Mouse (Mus musculus): ENCODE measurements around the gene Rbm45. TPM values are rescaled to one million over a fixed set of nuclear protein-coding genes. Genes with fewer than 3 reads are reported as not detected.
A peak's percentile ranks its signal among the peaks of the same experiment; 100 is the strongest.

Rbm45 gene
- 20.3 and 21.7 TPM in 2 replicates for polyA plus RNA-seq (2015; fragmentation: Nextera tagmentation; extraction: Ambion mirVana)

DNA sequence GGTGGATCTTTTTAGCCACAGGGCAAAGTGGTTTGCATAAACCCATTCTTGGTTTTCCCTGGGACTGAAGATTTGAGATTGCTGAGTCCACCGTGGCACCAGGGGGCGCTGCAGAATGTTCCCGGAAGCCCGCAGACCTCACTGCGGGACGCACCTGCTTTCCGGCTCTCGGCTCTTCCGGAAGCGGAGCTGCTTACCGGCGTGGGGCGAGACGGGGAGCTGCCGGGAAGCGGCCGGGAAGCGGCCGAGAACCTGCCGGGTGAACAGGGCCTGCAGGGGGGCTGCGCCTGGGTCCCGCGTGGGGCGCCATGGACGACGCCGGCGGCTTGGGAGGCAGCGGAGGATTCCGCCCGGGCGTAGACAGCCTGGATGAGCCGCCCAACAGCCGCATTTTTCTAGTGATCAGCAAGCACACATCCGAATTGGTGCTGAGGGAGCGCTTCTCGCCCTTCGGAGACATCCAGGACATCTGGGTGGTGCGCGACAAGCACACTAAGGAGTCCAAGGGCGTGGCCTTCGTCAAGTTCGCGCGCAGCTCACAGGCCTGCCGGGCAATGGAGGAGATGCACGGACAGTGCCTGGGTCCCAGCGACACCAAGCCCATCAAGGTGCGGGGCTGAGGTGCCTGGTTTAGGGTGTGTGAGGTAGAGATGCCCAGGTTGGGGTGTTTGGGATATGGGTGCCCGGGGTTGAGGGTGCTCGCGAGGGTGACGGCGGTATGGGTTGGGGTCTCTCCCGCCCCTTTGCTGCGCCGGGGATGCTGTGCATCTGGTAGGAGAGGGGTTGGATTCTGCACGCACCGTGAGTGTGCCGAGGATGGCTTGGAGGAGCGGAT is at the start of gene Rbm45:
Rbm45 (plus strand) TSS at position 164 of the 835 bp plus-strand sequence.
- Histone ChIP-seq H3K9ac (peak within 1 kb of the TSS; percentile 91), H3K27ac (replicated peaks) (peak within 1 kb of the TSS; percentile 75), H3K27me3 (no peaks in the 10 kb centered on the region), H3K4me1 (replicated peaks) (peaks cover 14% of the 10 kb centered on the region), H3K4me2 (peak within 1 kb of the TSS; percentile 94), H3K36me3 (peaks cover 31% of the 10 kb centered on the region), H3K4me3 (peak within 1 kb of the TSS; percentile 85), H3K9me3 (no peaks in the 10 kb centered on the region)
- peak; percentile 92 for ATAC-seq (ENCODE audit: low read depth)
- WGBS = under 1% methylated on average over 61 of the region's 61 CpGs

- Histone ChIP-seq H3K9ac (no peak overlapping the region), H3K9me3 (no peaks in the 10 kb centered on the region), H3K36me3 (no peaks in the 10 kb centered on the region), H3K27ac (replicated peaks) (no peak overlapping the region), H3K4me3 (no peak overlapping the region), H3K4me2 (no peak overlapping the region), H3K27me3 (no peaks in the 10 kb centered on the region), H3K4me1 (replicated peaks) (no peaks in the 10 kb centered on the region)
- no peak for ATAC-seq (ENCODE audit: low read depth)
- WGBS = 91% methylated on average over 6 of the region's 6 CpGs
Measured at GRCm38 (mm10) chr2:76320336-76320735, 49.4 kb upstream of the Rbm45 start.

GRCm38 (mm10) chr2:76323185-76323875 is 46.5 kb upstream of the Rbm45 start:
- Histone ChIP-seq H3K36me3 (no peaks in the 10 kb centered on the region), H3K9ac (no peak overlapping the region), H3K4me1 (replicated peaks) (no peaks in the 10 kb centered on the region), H3K4me3 (no peak overlapping the region), H3K9me3 (no peaks in the 10 kb centered on the region), H3K4me2 (no peak overlapping the region), H3K27me3 (no peaks in the 10 kb centered on the region), H3K27ac (replicated peaks) (no peak overlapping the region)
- 88% methylated on average over 21 of the region's 21 CpGs for WGBS
- no peak for ATAC-seq (ENCODE audit: low read depth)

GRCm38 (mm10) chr2:76324463-76324862 is 45.3 kb upstream of the Rbm45 start:
- ATAC-seq (ENCODE audit: low read depth) = no peak
- WGBS = 81% methylated on average over 5 of the region's 5 CpGs
- H3K4me2 ChIP-seq = no peak overlapping the region
- no peaks in the 10 kb centered on the region for H3K27me3 ChIP-seq
- H3K4me1 ChIP-seq (replicated peaks) = no peaks in the 10 kb centered on the region
- H3K36me3 ChIP-seq = no peaks in the 10 kb centered on the region
- H3K27ac ChIP-seq (replicated peaks) = no peak overlapping the region
- no peak overlapping the region for H3K9ac ChIP-seq
- no peak overlapping the region for H3K4me3 ChIP-seq
- H3K9me3 ChIP-seq = no peaks in the 10 kb centered on the region

GRCm38 (mm10) chr2:76326161-76326560 is 43.6 kb upstream of the Rbm45 start:
- ATAC-seq (ENCODE audit: low read depth) = no peak
- 83% methylated on average over 3 of the region's 3 CpGs for WGBS
- H3K27me3 ChIP-seq = no peaks in the 10 kb centered on the region
- H3K36me3 ChIP-seq = no peaks in the 10 kb centered on the region
- H3K27ac ChIP-seq (replicated peaks) = no peak overlapping the region
- H3K4me1 ChIP-seq (replicated peaks) = no peaks in the 10 kb centered on the region
- H3K4me3 ChIP-seq = no peak overlapping the region
- H3K9me3 ChIP-seq = no peaks in the 10 kb centered on the region
- no peak overlapping the region for H3K9ac ChIP-seq
- no peak overlapping the region for H3K4me2 ChIP-seq

- H3K4me1 ChIP-seq (replicated peaks) = no peaks in the 10 kb centered on the region
- no peaks in the 10 kb centered on the region for H3K27me3 ChIP-seq
- no peak for ATAC-seq (ENCODE audit: low read depth)
- H3K9ac ChIP-seq = no peak overlapping the region
- no peaks in the 10 kb centered on the region for H3K9me3 ChIP-seq
- no peak overlapping the region for H3K27ac ChIP-seq (replicated peaks)
- no peak overlapping the region for H3K4me3 ChIP-seq
- WGBS = 89% methylated on average over 5 of the region's 5 CpGs
- H3K4me2 ChIP-seq = no peak overlapping the region
- H3K36me3 ChIP-seq = no peaks in the 10 kb centered on the region
Measured at GRCm38 (mm10) chr2:76330081-76330480, 39.7 kb upstream of the Rbm45 start.

GRCm38 (mm10) chr2:76332161-76332805 is 37.5 kb upstream of the Rbm45 start:
- no peaks in the 10 kb centered on the region for H3K27me3 ChIP-seq
- H3K27ac ChIP-seq (replicated peaks) = no peak overlapping the region
- H3K9ac ChIP-seq = no peak overlapping the region
- no peaks in the 10 kb centered on the region for H3K4me1 ChIP-seq (replicated peaks)
- no peak overlapping the region for H3K4me3 ChIP-seq
- no peaks in the 10 kb centered on the region for H3K9me3 ChIP-seq
- H3K4me2 ChIP-seq = no peak overlapping the region
- ATAC-seq (ENCODE audit: low read depth) = no peak
- WGBS = 79% methylated on average over 11 of the region's 11 CpGs
- no peaks in the 10 kb centered on the region for H3K36me3 ChIP-seq

DNA sequence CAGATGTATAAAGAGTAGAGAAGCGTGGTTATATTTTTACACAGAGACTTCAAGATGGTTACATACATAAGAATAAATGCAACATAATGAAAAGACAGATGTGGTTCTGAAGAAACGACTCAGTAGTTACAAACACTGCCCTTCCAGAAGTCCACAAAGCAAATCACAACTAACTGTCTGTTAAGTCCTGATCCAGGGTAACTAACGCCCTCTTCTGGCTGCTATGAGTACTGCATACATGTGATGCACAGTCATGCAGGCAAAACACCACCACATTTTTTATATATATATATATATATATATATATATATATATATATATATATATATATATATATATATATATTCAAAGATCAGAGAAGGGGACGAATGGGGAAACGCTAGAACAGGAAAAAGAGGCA is 35.2 kb upstream of the Rbm45 start:
- no peak overlapping the region for H3K9ac ChIP-seq
- H3K27me3 ChIP-seq = peaks cover 14% of the 10 kb centered on the region
- no peak overlapping the region for H3K4me3 ChIP-seq
- WGBS = 75% methylated on average over 5 of the region's 5 CpGs
- H3K27ac ChIP-seq (replicated peaks) = no peak overlapping the region
- no peaks in the 10 kb centered on the region for H3K9me3 ChIP-seq
- no peak for ATAC-seq (ENCODE audit: low read depth)
- no peak overlapping the region for H3K4me2 ChIP-seq
- H3K36me3 ChIP-seq = no peaks in the 10 kb centered on the region
- peaks cover 13% of the 10 kb centered on the region for H3K4me1 ChIP-seq (replicated peaks)

DNA sequence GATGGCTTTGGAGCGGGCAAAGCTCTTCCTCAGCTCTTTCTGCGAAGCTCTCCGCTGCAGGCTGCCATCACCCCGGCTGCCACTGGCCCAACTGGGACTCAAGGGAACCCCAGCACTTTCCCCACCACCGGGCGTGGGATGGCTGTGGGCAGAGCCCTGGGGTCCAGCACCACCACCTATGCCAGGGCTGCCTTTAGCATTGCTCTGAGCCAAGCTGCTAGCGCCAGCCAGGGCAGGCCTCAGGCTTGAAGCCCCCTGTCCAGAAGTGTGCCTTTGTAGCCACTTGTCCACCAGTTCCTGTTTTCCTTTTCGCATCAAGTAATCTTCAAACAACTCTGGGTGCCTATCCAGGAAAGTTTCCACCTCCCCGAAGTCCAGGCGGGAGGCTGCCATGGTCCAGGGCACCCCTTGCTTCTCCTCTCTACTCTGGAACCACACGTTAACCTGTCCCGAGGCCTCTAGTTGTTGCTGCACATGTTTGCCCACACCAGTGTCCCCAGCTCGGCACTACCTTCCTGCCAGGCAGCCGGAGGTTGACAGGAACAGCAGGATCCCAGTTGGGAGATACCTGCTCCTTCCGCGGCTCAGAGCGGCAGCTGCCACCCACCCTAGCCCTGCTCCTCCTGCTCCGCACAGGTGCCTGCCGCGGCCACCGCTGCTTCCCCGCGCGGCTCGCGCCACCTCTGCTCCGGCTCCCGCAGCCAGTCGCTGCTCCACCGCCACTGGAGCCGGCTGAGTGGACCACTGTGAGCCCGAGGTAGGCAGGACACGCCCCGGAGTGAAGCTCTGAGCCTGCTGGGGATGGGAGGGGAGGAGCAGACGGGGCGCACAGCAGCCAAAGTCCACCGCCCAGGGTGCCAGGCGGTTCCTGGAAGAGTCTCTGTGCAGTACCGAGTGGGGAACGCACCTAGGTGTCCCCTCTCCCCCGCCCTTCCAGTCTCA is 31.3 kb upstream of the Rbm45 start, which contains the start of gene Pde11a:
Pde11a (minus strand) TSS at position 560 of the 942 bp plus-strand sequence.
- Histone ChIP-seq H3K27me3 (peaks cover 15% of the 10 kb centered on the region), H3K36me3 (no peaks in the 10 kb centered on the region), H3K9ac (peak within 1 kb of the TSS; percentile 73), H3K9me3 (no peaks in the 10 kb centered on the region), H3K27ac (replicated peaks) (no peak within 1 kb of the TSS), H3K4me2 (peak within 1 kb of the TSS; percentile 93), H3K4me1 (replicated peaks) (peaks cover 13% of the 10 kb centered on the region), H3K4me3 (peak within 1 kb of the TSS; percentile 46)
- 16% methylated on average over 39 of the region's 41 CpGs for WGBS
- peak; percentile 67 for ATAC-seq (ENCODE audit: low read depth)

DNA sequence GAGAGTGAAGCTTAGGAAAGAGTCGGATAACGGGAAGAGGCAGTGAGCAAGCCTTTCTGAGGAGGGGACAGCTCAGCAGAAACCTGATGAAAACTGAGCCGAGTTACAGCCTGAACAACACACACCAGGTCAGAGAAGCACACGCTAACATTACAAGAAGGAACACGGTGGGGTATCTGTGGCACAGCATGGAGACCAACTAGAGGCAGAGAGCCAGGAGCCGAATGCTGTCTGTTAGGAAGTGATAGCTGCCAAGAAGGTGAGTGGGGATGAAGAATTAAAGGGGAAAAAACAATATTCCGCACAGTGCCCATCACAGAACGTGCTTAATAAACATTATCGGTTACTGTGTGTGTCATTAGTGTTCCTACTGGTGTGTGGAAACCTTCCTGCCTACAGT is 27.6 kb upstream of the Rbm45 start:
- Histone ChIP-seq H3K4me1 (replicated peaks) (peaks cover 13% of the 10 kb centered on the region), H3K4me3 (no peak overlapping the region), H3K9ac (no peak overlapping the region), H3K4me2 (no peak overlapping the region), H3K27me3 (peaks cover 15% of the 10 kb centered on the region), H3K9me3 (no peaks in the 10 kb centered on the region), H3K27ac (replicated peaks) (no peak overlapping the region), H3K36me3 (no peaks in the 10 kb centered on the region)
- no peak for ATAC-seq (ENCODE audit: low read depth)
- 92% methylated on average over 9 of the region's 9 CpGs for WGBS

- no peak overlapping the region for H3K9ac ChIP-seq
- WGBS = 76% methylated on average over 6 of the region's 6 CpGs
- H3K36me3 ChIP-seq = no peaks in the 10 kb centered on the region
- no peaks in the 10 kb centered on the region for H3K4me1 ChIP-seq (replicated peaks)
- no peaks in the 10 kb centered on the region for H3K9me3 ChIP-seq
- H3K4me3 ChIP-seq = no peak overlapping the region
- no peak overlapping the region for H3K4me2 ChIP-seq
- ATAC-seq (ENCODE audit: low read depth) = no peak
- no peaks in the 10 kb centered on the region for H3K27me3 ChIP-seq
- no peak overlapping the region for H3K27ac ChIP-seq (replicated peaks)
Measured at GRCm38 (mm10) chr2:76347839-76348238, 21.9 kb upstream of the Rbm45 start.
